Mouse (Mus musculus): Measurements from ENCODE around the gene Khdrbs2.

GRCm38 (mm10) chr1:32626060-32626459 lies 453.5 kb downstream of the Khdrbs2 start:
- no peak for TF ChIP-seq CTCF (conservative IDR thresholded peaks at IDR 0.05; ENCODE audit: low read length)
- TF ChIP-seq NANOG (IDR thresholded peaks at IDR 0.05; ENCODE audit: borderline replicate concordance, low read length): no peak
